Mouse (Mus musculus) gastrocnemius, postnatal 10 days (tissue): Measurements from ENCODE around the gene Hibch. TPM values are rescaled to one million over a fixed set of nuclear protein-coding genes. Genes with fewer than 3 reads are reported as not detected.

ENCODE experiments used
- total RNA-seq, 2 experiments: library from RNA; stranded (reverse); gene quantifications; 2 replicates each; pipeline ENCODE4 v1.2.3; 2021

Gene Hibch
- total RNA-seq, 2 experiments from 2014 or later, result 29.2 to 35.5 TPM

Other genes starting within 250 kb of the Hibch start
- gene Nemp2, start 214.2 kb upstream of the Hibch start, total RNA-seq, result 1 to 10 TPM; 1.7 to 2.7 TPM
- gene Mfsd6, start 117.5 kb upstream of the Hibch start, total RNA-seq, result 1 to 10 TPM; 5.6 to 6.7 TPM
- 10 to 100 TPM in 1 of 2 experiments, 1 to 10 TPM in 1; 9.8 to 10.1 TPM for gene Inpp1, start 27.2 kb upstream of the Hibch start, total RNA-seq
- gene 1700019D03Rik, start 175.2 kb downstream of the Hibch start, total RNA-seq, result 1 to 10 TPM; 1.6 to 2.1 TPM
- gene Mstn, start 216.7 kb downstream of the Hibch start, total RNA-seq, result 10 to 100 TPM; 56.3 to 62.1 TPM